Mouse (Mus musculus) embryo, embryonic 9.5 days (tissue): ENCODE measurements around the gene Vrtn.

ENCODE experiments used
- DNase-seq: peaks from one replicate; pipeline ENCODE4 v3.0.0-alpha.2; 2017; ENCODE audit errors: extremely low spot score

Gene Vrtn

DNA sequence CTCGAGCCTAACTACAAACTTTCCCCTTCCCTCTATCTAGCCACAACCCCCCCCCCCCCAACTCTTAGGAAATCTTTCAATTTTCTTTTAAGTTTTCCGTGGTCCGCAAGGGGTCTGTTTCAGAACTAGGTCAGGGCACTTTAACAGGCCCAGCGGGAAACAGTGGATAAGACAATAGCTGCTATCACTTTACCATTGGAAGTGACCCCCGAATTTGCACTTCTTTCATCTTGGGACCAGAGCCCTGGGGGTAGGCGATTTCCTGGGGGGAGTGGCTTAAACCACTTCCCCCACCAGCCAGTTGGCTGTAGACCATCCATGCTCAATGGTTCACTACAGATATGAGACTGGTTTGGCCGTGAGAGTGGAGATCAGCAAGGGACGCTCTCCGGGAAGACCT, at the start of gene Vrtn:
Vrtn (plus strand) TSS at position 366 of the 400 bp plus-strand sequence.
- DNase-seq = no peak

DNA sequence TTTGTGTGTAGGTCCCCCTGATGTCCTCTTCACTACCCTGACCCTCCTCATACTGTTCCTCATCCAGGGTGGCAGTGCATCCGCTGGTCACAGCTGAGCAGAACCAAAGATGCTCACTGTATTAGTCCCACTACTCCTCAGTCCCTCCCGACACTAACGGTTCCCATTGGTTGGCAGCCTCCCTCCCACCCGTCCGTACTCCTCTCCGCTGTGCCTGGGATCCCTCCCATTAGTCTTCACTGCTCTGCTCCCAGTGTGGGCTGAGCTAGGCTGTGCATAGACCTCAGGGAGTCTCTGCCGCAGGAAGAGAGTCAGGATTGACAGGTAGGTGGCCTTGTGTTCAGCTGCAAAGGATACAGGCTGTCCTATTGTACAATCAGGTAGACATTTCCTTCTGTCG, 42.5 kb upstream of the Vrtn start:
- no peak for DNase-seq

DNA sequence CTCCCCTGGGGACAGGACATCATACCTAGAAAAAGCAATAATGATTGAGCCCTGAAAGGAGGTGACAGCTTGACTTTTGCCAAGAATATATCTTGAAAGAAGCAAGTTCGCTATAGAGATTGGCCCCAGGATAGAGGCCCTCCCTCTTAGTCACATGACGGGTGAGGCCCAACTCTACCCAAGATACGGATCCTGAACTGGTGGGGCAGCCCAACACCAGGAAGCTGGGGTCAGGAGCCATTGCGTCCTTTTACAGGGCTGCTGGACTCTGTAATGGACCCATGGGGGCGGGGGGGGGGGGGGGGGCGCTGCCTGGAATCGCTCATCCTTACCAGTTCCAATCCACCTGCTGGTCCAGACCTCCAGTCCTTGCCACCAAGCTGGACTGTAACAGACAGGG, 36.8 kb upstream of the Vrtn start:
- no peak for DNase-seq

DNA sequence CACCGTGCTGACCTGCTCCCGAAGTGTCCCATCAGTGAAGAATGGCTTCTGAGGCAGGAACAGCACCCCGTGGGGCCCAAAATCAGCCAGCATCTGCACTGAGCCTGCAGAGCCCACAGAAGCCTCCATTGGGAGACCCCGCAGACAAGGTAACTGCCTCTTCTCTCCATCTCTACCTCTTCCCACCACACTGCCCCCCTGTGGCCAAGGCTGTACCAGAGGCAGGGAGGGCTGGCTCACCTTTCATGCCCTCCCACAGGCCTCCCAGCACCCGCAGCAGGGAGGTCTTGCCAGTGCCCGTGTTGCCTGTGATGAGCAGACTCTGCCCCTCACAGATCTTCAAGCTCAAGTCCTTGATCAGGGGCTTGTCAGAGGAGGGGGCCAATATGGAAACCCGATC, 35.0 kb upstream of the Vrtn start:
- no peak for DNase-seq

DNA sequence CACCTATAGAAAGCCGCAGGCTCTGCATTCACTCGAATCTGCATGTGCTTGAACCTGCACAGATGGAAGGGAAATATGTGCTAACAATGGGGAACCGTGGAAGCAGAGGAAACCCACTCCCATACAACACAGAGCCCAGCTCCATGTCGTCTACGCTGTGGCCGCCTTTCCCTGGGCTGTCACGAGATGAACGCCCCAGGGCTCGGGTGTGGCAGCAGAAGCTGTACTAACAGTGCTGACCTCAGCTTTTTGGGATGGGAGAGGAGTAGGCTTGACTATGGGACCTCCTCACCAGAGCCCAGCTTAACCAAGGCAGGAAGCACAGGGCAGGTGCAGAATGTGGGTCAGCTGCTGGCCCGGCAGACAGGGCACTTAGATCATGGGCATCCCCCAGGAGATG, 29.1 kb upstream of the Vrtn start:
- no peak for DNase-seq

DNA sequence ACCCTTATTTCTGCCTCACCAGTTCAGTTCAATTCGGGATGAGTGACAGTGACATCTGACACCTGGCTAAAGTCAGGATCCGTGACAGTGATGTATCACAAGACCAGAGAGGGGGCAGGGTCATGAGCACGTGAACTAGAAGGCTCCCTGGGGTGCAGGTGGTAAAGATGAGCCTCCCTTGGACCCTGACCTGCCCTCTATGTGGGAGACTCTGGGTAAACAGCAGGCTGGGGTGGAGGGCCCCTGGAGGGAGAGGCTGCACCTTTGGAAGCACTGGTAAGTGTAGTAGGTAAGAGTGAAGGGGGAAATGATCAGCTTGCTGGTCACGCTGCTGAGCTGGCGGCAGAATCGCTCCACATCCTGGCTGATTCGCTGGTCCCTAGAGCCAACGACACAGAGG, 28.3 kb upstream of the Vrtn start:
- DNase-seq = no peak

DNA sequence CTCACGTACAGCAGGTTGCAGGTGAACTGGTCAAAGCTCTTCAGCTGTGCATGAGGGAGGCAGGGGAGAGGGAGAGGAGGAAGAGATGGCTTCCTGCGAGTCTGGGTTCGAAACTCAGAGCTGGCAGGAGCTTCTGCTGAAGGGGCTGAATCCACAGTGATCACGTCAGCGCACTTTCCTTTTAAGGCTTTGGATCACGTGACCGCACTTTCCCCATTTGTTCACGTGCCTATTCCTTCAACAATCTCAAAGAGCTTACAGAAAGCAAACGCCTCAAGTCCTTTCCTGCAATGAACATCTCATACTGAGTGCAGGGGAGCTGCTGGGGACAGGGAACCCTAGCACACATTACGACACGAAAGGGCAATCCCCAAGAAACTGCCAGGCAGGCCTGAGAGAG, 26.8 kb upstream of the Vrtn start:
- DNase-seq = no peak

DNA sequence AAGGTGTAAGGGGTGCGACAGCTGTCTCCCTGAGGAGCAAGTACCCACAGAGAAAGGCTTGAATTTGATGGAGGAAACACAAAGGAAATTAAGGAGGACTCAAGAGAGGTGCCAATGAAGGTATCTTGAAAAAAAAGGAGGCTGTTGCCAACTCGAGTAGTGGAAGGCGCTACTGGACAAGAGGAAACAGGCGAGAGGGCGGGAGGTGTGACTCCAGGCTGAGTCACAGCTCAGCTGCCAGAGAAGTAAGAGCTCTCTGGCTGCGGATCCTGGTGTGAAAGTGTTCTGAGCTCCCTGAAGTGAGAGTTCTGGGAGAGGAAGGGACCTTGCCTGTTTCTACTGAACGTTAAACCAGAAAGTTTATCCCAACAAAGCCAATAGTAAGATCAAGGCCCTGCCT, 26.3 kb upstream of the Vrtn start:
- DNase-seq = no peak

DNA sequence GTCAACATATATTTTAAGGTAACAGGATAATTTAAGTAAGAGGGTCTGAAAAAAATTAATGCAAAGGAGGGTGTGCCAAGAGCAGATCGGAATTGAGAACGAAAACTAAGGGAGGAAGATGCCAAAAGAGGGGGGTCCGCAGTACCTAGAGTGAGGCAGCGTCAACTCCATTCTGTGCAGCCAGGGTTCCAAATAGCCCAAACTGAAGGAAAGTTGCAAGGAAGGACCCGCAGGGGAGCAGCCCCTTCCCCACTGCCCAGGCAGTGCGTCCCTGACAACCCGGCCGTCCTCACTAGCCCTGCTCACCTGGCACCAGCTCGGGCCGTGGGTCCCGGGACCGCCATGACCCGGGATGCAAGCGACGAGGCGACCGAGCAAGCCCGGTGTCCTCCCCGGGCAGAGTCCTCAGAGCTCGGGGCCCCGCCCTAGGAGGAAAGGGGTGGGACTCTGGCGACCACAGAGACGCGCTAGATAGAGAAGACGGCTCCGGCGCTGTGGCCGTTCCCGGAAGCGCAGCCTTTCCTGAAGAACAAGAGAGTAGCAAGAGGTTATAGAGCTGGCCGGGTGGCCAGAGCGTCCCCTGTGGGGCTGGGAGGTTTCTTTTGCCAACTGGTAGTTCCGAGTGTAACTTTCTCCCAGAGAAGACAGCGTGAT, 23.7 kb upstream of the Vrtn start, which contains the start of gene Abcd4:
Abcd4 (minus strand) TSS at position 437 of the 654 bp plus-strand sequence.
- DNase-seq = peak; percentile 93

DNA sequence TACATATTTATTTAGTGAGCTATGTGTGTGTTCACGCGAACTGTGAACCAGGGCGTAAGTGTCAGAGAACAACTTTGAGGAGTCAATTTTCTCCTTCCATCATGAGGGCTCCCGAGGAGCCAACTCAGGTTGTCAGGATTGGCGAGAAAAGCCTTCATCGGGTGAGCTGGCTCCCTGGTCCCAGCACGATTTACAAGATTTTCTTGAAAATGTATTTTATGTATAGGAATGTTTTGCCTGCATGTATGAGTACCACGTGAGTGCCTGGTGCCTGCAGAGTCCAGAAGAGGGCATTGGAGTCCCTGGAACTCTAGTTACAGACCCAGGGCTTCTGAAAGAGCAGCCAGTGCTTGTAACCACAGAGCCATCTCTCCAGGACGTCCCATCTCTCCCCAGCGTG, 23.2 kb upstream of the Vrtn start:
- no peak for DNase-seq

DNA sequence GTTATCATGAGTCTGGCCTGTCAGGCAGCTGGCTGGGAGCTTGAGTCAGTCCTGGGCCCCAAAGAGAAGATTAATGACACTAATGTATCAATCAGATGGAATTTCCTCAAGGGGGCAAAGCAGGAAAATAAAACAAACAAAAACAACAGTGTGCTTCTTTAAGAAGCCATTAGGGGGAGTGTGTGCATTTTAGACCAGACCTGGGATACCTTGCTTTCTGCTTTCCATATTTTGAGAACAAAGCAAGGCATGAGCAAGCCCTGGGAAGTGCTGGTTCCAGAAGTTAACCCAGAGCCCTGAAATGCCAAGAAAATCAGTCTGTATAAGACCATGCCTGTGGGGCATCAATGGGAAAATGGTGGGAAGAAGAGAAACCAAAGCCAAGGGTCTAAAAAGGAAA, 19.8 kb upstream of the Vrtn start:
- peak; percentile 19 for DNase-seq

DNA sequence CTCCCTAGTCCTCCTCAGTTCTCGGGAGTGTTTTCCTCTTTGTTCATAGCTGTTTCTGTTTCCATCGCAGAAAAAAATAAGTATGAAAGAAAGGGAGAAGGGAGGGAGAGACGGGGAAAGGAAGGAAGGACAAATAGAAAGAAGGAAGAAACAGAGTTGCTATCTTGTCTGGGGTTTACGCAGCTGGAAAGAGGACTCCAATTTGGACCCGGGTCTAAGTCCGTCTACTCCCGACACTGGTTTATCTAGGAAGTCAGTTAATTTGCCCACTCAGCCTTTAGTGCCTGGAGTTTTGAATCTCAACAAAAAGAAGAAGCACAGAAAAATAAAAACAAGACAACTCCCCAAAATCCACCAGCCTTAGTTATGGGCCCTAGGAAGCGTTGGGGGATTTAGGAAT, 16.2 kb upstream of the Vrtn start:
- DNase-seq = no peak

DNA sequence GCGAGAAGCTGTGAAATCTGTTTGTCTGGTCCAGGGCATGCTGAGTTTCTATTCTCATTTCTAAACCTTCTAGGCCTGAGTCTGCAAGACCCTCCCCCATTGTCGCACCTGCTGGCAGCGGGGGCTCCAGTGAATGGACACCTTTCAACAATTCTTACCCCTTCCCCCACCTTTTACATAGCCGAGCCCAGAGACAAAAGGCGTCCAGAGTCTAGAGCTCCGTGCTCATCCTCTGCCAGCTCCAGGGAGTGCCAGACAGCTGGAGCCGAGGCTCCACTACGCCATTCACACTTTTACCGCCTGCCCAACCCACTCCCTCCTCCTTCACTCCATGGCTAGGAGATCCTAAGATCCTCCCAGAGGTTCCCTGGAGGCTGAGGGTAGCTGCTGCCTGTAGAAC, 15.7 kb upstream of the Vrtn start:
- DNase-seq = peak; percentile 25

DNA sequence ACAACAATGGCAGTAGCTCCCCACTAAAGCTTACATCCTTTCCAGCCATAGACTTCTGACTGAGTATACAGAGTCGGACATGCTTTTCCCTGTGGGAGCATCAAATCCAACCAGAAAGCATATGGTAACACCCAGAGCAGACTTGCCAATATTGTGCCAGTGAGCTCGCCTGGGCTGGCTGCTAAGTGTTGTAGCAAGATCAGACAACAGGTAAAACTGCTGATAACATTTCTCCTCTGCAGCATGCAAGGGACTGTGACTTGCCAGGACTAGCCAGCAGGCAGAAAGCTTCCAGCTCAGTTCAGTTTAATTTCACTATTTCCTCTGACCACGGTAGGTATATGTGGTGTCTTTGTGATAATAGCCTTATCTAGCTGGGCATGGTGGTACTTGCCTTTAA, 9.0 kb upstream of the Vrtn start:
- no peak for DNase-seq

DNA sequence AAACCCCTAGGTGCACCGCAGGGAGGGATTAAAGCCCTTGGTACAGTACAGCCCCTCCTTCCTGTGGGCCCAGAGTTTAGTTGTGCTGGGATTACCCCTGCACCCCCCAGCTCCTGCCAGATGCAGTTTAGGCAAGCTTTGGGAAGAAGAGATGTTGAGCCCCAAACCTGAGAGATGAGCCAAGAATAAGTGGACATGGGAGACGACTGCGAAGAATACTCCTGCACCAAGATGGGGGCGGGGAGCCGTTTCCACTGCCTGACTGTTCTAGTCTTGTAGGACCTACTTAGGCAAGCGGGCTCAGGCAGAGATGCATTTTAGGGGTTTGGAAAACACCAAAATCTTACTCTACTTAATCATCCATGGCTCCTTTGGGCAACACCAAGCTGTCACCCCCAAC, 566 bp upstream of the Vrtn start:
- no peak for DNase-seq

DNA sequence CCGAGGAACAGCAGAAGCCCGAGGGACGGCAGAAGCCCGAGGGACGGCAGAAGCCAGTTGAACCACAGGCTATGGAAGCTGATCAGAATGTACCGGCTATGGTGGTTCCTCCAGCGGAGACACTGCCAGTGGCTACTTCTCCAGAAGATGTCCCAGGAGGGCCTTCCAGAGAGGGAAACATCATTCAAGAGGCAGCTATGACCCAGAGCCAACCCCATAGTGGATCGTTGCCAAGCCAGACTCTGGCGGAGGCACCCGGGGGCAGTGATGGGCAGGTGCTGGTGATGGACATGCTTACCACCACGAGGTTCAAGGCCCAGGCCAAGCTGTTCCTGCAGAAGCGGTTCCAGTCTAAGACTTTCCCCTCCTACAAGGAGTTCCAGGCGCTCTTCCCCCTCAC, 9.4 kb downstream of the Vrtn start:
- DNase-seq = no peak

DNA sequence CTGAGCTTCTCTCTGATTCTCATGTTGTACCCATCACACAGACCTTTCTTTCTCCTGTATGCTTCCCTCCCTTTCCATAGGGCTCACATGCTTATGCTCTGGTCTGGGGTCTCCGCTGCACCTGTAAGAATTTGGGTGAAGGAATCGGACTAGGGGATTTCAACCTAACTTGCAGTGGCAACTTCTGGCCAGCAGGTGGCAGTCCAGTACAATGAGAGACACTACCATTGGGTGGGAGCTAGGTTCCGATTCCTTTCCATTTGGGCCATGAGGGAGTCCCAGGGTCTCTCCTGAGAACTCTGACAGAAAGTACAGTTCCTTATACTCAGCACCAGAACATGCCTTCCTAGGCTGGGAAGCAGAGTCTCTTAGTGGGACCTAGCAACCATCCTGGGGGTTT, 13.1 kb downstream of the Vrtn start:
- DNase-seq = peak; percentile 60

DNA sequence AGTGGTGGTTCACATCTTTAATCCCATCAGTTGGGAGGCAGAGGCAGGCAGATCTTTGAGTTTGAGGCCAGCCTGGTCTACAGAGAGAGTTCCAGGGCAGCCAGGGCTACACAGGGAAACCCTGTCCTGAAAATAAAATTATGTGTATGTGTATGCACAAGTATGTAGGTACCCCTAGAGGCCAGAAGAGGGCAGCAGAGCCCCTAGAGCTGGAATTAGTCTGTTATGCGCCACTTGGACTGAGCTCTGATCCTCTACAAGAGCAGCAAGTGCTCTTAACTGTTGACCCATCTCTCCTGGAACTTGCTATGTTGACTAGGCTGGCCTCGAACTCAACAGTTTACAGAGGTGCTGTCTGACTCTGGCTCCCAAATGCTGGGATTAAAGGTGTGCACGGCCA, 29.7 kb downstream of the Vrtn start:
- no peak for DNase-seq

DNA sequence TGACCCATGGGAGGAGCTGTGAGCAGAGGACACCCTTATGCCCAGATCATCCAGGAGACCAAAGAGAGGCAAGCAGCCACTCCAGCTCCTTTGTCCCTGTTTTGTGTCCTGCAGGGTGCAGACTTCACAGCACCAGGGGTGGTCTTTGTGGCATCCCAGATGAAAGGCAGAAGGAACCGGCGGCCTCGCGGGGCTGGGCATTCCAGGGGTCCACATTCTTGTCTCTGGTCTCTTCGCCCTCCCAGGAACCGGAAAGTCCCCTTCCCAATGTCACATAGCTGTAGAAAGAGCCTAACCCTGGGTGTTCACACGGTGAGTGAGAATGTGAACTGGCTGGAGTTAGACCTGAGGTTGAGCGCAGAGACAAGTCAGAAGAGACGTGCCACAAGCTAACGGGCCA, 30.8 kb downstream of the Vrtn start:
- no peak for DNase-seq

DNA sequence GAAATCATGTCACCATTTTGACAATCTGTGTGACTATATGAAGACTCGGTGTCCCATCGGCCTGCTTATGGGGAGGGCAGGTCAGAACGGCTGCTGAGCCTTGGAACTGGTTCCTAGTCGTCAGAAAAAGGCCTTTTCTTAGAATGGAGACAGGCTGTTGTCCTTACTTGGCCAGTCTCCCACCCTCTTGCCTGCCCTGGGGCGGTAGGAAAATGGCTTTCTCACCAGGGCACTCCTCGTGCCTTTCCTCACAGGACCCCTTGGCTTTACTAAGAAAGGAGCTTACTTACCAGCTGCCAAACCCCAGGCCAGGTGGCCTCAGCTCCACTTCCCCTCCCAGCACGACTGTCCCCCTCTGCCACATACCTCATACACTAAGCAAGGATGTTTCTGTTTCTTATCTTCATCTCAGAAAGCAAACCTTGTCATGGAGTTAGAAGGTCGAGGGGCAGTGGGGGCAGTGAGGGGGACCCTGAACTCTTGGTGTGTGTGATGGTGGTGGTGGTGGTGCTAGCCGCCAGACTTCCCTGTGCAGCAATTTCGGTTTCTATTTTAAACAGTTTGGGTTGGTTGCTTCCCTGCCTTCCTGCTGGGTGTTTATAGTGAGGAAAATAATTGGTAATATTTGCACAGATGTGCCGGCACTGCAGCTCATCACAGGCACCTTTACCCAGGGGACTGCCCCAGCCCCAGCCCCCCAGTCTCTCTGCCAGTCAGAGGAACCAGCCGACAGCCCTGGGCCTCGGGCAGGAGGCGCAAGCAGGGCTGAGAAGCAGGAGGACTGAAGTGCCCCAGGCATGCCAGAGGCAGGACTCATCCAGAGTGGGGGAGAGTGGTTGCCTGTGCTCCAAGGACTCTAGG, 34.1 kb downstream of the Vrtn start:
- no peak for DNase-seq

DNA sequence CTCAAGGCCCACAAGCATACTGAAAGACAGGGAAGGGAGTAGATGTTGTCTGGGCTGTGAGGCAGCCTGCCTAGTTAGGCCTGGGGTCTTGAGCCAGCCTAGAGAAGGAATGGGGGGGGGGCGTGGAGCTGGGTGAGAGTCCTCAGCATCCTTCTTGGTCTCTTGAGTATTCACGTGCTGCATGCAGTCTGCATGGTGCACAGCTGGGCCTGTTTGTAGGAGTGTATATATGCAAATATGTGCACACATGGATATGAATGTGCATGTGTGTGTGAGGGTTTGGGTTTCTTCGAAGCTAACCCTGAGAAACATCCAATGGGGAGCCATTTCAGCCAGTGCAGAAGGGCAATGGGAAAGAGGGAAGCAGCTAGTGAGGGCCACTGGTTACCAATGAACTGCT, 35.2 kb downstream of the Vrtn start:
- no peak for DNase-seq

DNA sequence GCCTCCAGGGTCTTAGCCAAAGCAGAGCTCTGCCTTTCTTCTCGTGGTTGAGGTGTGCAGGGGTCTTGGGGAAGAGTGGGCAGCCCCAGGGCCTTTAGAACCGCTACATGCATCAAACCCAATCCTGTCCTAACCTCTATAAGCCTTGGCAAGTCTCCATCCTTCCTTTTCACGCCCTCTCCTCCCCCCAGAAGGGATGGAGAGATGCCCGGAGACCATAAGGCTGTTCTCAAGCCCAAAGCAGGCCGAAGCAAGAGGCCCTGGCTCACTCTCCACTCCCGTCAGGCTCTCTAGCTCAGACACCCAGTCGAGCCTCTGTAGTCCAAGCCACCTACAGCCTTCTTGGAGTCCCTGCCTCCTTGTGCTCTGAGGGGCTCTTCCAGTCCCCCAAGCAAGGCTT, 43.8 kb downstream of the Vrtn start:
- DNase-seq = no peak

DNA sequence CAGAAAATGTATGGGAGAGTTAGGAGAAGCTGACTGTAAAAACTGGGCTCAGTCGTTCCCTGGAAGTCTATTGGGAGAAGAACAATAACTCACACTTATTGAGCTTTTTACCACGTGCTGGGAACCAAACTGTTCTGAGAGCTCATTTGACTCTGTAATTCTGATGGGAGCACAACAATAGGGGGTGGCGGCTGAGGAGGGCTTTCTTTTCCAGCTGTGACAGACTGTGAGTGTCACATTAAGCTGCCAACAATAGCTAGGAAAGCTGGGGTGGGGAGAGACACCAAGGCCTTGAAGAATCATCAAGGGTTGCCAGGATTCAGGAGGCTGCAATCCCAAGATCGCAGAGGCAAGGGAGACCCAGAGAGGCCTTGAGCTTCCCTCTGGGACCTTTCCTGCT, 45.4 kb downstream of the Vrtn start:
- no peak for DNase-seq

DNA sequence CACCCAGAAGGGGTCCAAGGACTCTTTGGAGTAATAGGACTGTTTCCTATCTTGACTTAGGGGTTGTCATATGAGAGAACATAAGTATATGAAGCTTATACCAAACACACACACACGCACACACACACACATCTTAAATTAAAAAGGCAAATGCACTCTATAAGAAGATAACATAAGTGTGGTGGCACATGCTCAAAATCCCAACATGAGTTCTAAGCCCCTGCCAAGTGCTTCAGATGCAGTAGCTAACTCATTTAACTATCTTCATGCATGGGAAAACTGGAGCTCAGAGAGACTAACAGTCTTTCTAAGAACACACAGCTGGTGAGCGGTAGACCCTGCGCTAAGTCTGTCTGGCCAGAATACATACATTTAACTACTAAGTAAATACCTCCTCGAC, 46.7 kb downstream of the Vrtn start:
- DNase-seq = no peak
